Mouse (Mus musculus) thymus, adult 2 months (tissue): ENCODE results near the gene D5Ertd579e. TPM values are rescaled to one million over a fixed set of nuclear protein-coding genes. Genes with fewer than 3 reads are reported as not detected.

Source experiments
- DNase-seq: peaks from one replicate; pipeline ENCODE4 v3.0.0; 2021
- H3K27ac ChIP-seq: fragments of 200-500 bp; 2 replicates; pipeline ENCODE4 v1.5.1; 2012; ENCODE audit warnings: low read length, control low read depth; ENCODE audit not compliant: control insufficient read depth, insufficient read depth
- H3K27me3 ChIP-seq: fragments of 200-500 bp; 2 replicates; pipeline ENCODE4 v1.6.1; 2012; ENCODE audit warnings: mild to moderate bottlenecking, low read length, moderate library complexity, mixed read lengths; ENCODE audit not compliant: control insufficient read depth, insufficient read depth
- H3K36me3 ChIP-seq: fragments of 200-500 bp; 2 replicates; pipeline ENCODE4 v1.6.1; 2012; ENCODE audit warnings: mild to moderate bottlenecking, low read length, moderate library complexity; ENCODE audit not compliant: control insufficient read depth, insufficient read depth
- H3K4me1 ChIP-seq: fragments of 200-500 bp; replicated peaks from 2 replicates; pipeline ENCODE4 v1.6.1; 2012; ENCODE audit warnings: low read length; ENCODE audit not compliant: control insufficient read depth, insufficient read depth
- H3K4me3 ChIP-seq: fragments of 200-500 bp; 2 replicates; pipeline ENCODE4 v1.5.1; 2012; ENCODE audit warnings: mild to moderate bottlenecking, low read length, control low read depth, moderate library complexity; ENCODE audit not compliant: control insufficient read depth, insufficient read depth
- CTCF ChIP-seq: fragments of 200-500 bp; IDR thresholded peaks from 2 replicates; pipeline ENCODE4 v1.5.1; 2012; ENCODE audit warnings: mild to moderate bottlenecking, control low read depth, low read length, moderate library complexity, borderline replicate concordance; ENCODE audit not compliant: control insufficient read depth, poor library complexity, insufficient read depth; ENCODE audit errors: extremely low read depth
- POLR2A ChIP-seq: fragments of 200-500 bp; IDR thresholded peaks from 2 replicates; pipeline ENCODE4 v1.6.1; 2012; ENCODE audit warnings: mild to moderate bottlenecking, low read length, control low read depth, moderate library complexity; ENCODE audit not compliant: control insufficient read depth, poor library complexity, insufficient read depth; ENCODE audit errors: extremely low read depth
- WGBS: fragments of 180-500 bp; shearing (Covaris S2); methylation state at CpG from one replicate; pipeline ENCODE4 v1.1.7; 2018; 5-methylcytosine and 5-hydroxymethylcytosine counted together
- polyA plus RNA-seq: library from polyadenylated mRNA; depleted of rRNA; stranded (reverse); fragments of >200 nt; gene quantifications from 2 replicates; pipeline ENCODE4 v1.2.3, GENCODE M21; 2012

Gene D5Ertd579e
- polyA plus RNA-seq, 1 experiment = 26.8 TPM

GRCm38 (mm10) chr5:36698689-36699088 lies 2.9 kb upstream of the D5Ertd579e start:
- Histone ChIP-seq H3K36me3 (no peaks in the 10 kb centered on the region), H3K27me3 (no peaks in the 10 kb centered on the region), H3K4me3 (no peak overlapping the region), H3K27ac (no peak overlapping the region), H3K4me1 (peaks cover 7% of the 10 kb centered on the region)
- 76% methylated on average over 5 of the region's 5 CpGs for WGBS
- no peak for DNase-seq
- TF ChIP-seq CTCF (no peak), POLR2A (no peak)

- Histone ChIP-seq H3K4me1 (peaks cover 7% of the 10 kb centered on the region), H3K36me3 (no peaks in the 10 kb centered on the region), H3K27ac (no peak overlapping the region), H3K27me3 (no peaks in the 10 kb centered on the region), H3K4me3 (no peak overlapping the region)
- TF ChIP-seq CTCF (no peak), POLR2A (no peak)
- WGBS = 38% methylated on average over 7 of the region's 7 CpGs
- DNase-seq = no peak
Measured at GRCm38 (mm10) chr5:36698067-36698670, 2.3 kb upstream of the D5Ertd579e start.

GRCm38 (mm10) chr5:36696504-36697300 lies 878 bp upstream of the D5Ertd579e start:
- Histone ChIP-seq H3K4me1 (peaks cover 7% of the 10 kb centered on the region), H3K27me3 (no peaks in the 10 kb centered on the region), H3K4me3 (no peak overlapping the region), H3K36me3 (no peaks in the 10 kb centered on the region), H3K27ac (no peak overlapping the region)
- WGBS = 89% methylated on average over 11 of the region's 11 CpGs
- TF ChIP-seq POLR2A = no peak
- TF ChIP-seq CTCF = no peak
- no peak for DNase-seq

- no peaks in the 10 kb centered on the region for H3K27me3 ChIP-seq
- peak overlapping the region; percentile 75 for H3K4me3 ChIP-seq
- no peak overlapping the region for H3K27ac ChIP-seq
- no peaks in the 10 kb centered on the region for H3K36me3 ChIP-seq
- no peak for TF ChIP-seq CTCF
- no peak for TF ChIP-seq POLR2A
- peaks cover 7% of the 10 kb centered on the region for H3K4me1 ChIP-seq
- no peak for DNase-seq
- 12% methylated on average over 14 of the region's 14 CpGs for WGBS
Measured at GRCm38 (mm10) chr5:36695005-36695404, 819 bp downstream of the D5Ertd579e start.

- Histone ChIP-seq H3K27ac (no peak overlapping the region), H3K27me3 (no peaks in the 10 kb centered on the region), H3K4me1 (peaks cover 7% of the 10 kb centered on the region), H3K36me3 (no peaks in the 10 kb centered on the region), H3K4me3 (no peak overlapping the region)
- WGBS = 93% methylated on average over 2 of the region's 2 CpGs
- DNase-seq = no peak
- TF ChIP-seq CTCF = no peak
- no peak for TF ChIP-seq POLR2A
Measured at GRCm38 (mm10) chr5:36693651-36694050, 2.2 kb downstream of the D5Ertd579e start.

GRCm38 (mm10) chr5:36691423-36691822 lies 4.4 kb downstream of the D5Ertd579e start:
- H3K4me1 ChIP-seq = peaks cover 7% of the 10 kb centered on the region
- no peaks in the 10 kb centered on the region for H3K36me3 ChIP-seq

GRCm38 (mm10) chr5:36685170-36685569 lies 10.7 kb downstream of the D5Ertd579e start:
- Histone ChIP-seq H3K4me1 (no peaks in the 10 kb centered on the region; the same call in 1 of the 2 replicates), H3K4me3 (no peak overlapping the region), H3K27ac (no peak overlapping the region), H3K27me3 (no peaks in the 10 kb centered on the region), H3K36me3 (no peaks in the 10 kb centered on the region)
- no peak for TF ChIP-seq CTCF
- no peak for TF ChIP-seq POLR2A
- 98% methylated on average over 4 of the region's 4 CpGs for WGBS
- DNase-seq = no peak

More at GRCm38 (mm10) chr5:36691423-36691822, 4.4 kb downstream of the D5Ertd579e start:
- TF ChIP-seq POLR2A (no peak), CTCF (no peak)
- no peaks in the 10 kb centered on the region for H3K27me3 ChIP-seq
- no peak for DNase-seq
- H3K4me3 ChIP-seq = no peak overlapping the region
- H3K27ac ChIP-seq = no peak overlapping the region
- WGBS = 95% methylated on average over 1 of the region's 1 CpGs
